Mouse (Mus musculus): Measurements from ENCODE around the gene Reln.

Reln gene

DNA sequence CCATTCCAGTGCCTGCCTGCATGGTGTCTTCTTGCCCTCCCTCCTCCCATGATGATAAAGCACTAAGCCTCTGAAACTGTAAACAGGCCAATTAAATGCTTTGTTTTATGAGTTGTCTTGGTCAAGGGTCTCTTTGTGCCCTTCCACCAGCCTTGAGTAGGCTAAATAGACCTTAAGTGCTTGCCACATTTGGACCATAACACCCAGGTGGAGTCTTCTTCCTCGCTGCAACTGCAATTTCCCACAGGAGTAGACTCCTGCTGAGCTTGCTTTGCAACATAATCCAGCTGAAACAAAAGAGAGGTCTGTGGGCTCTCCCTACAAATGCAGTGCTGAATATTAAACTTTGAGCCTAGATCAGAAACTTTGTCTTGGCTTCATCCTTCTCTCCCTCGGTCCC is 35.5 kb downstream of the Reln start:
- ATAC-seq (ENCODE audit: insufficient number of reproducible peaks, low FRiP score, low TSS enrichment) = no peak

DNA sequence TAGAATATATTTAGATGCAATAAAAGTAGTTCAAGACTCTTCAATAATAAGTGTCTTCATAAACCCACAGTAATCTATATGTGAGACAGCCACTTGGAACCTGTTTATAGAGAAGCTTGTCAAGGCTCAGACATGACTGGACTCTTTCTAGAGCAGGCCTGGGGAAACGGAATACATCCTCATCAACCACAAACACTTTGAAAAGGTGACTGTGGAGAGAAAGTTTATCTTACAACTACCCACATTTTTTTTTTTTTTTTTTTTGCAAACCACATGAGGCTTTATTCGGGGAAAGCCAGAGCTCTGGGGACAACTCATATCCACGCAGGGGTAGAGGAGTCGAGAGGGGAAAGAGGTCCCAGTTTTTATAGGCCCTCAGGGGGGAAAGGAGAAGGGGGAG is 36.6 kb downstream of the Reln start:
- no peak for ATAC-seq (ENCODE audit: insufficient number of reproducible peaks, low FRiP score, low TSS enrichment)

DNA sequence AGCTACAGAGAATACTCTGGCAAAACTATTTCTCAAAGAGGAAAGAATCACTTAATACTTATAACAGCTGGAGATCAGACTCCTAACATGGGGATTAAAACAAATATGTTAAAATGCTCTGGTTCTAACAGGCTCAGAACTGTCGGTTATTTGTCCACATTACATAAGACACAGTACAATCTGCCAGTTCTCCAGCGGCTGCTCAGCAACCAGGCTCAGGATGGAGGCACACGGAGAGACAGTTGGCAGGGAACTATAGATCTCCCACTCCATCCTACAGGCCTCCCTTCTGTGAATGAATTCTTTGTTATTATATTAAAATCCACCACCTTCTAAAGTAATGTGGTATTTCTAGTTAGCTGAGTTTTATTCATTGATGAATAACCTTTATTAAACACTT is 37.4 kb downstream of the Reln start:
- peak; percentile 84 for ATAC-seq (ENCODE audit: insufficient number of reproducible peaks, low FRiP score, low TSS enrichment)

DNA sequence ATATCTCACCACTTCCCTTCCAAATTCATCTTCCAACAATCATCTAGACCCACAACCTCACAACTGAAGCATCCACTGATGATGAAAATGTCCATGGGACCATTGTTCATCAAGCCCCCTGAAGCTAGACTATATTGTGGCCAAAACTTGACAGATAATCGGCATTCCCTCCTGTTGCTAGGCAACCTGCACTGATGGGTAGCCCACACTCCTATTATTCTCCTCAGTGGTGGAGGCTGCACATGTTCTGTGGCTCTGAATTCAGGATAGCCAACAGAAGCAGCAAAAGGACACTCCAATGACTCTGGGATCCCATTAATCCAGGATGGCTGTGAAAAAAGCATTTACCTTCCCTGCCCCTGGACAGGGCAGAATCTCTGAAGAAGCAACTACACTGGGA is 40.8 kb downstream of the Reln start:
- ATAC-seq (ENCODE audit: insufficient number of reproducible peaks, low FRiP score, low TSS enrichment) = no peak

DNA sequence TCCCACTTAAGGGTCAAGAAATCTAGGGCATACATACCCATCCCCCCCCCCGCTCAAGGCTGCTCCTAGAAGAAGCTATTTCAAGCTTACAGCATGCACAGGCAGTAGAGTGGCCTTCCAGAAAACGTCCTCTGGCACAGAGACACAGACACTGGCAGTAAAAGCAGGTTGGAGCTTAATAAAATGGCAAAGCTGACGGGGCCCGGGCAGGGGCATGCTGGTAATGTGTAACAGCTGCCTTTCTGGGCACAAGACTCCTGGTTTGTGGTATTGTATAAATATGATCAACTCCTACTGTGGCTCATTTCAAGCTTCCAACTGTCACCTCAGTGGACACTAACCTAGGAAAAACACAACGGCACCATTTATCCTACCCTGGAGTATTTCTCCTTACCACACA is 42.2 kb downstream of the Reln start:
- ATAC-seq (ENCODE audit: insufficient number of reproducible peaks, low FRiP score, low TSS enrichment) = peak; percentile 84

DNA sequence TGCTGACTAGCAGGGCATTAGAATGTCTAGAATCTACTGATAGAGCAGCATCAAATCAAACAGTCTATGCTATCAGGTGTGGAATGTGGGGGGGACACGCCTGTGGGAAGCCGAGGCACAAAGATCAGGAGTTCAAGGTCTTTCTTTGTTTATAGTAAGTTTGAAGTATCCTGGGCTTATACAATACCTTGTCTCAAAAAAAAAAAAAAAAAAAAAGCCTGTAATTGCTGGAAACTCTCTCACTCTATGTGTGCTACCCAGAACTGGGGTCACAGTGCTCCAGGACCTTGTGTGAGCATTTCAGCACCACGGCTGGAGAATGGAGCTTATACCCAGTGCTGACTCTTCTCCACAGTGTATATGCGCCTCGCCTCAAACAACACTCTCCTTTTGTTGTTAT is 43.7 kb downstream of the Reln start:
- ATAC-seq (ENCODE audit: insufficient number of reproducible peaks, low FRiP score, low TSS enrichment) = no peak

DNA sequence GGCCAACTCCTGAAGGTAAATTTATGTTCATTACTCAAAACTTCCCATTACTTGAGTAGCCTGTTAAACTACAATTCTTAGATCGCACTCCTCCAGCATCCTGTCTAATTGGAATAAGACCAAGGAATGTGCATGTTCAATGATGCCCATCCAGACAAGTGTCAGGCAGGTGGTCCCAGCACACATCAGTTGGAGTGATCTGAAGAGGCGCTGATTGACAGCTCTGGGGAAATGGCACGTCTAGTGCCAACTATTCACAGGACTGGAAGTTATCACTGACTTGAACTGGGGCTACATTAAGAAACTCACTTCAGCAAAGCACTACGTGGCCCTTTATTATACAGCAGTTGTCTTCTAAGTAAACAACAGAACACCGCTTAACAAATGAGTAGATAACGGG is 44.5 kb downstream of the Reln start:
- ATAC-seq (ENCODE audit: insufficient number of reproducible peaks, low FRiP score, low TSS enrichment) = no peak

DNA sequence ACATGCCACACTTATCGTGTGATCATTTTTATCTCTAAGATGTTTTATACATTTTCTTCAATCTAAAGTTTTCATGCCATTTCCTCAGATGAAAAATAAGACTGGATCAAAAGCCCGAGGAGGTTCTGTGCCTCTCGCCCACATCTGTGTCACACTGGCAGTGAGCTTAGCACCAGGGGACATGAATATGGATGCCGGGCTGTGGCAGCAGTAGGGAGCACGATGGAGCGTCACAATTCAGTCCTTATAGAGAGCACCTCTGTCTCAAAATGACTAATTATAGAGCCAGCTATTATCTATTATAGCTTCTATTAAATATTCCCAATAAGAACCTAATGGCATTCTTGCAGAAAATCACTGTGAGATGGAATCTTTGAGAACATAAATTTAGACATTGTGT is 49.3 kb downstream of the Reln start:
- no peak for ATAC-seq (ENCODE audit: insufficient number of reproducible peaks, low FRiP score, low TSS enrichment)

DNA sequence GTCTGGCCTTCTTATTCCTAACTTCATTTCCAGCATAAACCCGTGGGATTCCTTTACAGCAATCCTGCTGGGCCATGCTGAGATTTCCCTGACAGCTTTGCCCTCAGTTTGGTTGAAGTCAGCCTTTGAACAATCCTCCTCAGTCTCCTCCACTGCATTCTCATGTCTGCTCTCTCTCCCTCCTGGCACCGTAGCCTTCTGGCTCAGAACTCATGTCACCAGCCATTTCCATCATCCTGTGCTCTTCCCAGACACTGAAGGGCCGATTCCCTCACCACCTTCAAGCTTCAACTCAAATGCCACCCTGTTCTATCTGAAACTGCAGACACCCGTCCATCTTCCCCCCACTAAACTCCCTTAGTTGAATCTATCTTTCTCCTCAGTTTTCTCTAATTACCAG is 53.1 kb downstream of the Reln start:
- no peak for ATAC-seq (ENCODE audit: insufficient number of reproducible peaks, low FRiP score, low TSS enrichment)

DNA sequence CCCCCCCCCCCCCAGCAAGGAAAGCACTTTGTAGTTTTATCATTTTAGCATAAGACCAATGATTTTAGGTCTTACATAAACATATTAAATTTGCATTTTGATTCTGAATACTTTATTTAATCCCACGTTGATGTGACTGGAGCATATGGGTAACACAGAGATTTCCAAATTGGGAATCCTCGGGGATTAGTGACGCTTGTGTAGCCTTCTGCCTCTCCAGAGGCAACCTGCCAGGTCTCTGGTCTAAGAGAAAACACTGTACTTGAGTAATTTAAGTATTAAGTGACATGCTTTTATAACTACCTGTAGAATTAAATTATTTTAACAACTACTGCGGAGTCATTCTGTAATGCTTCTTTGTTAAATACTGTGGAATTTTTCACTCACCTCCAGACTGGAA is 59.1 kb downstream of the Reln start:
- no peak for ATAC-seq (ENCODE audit: insufficient number of reproducible peaks, low FRiP score, low TSS enrichment)

DNA sequence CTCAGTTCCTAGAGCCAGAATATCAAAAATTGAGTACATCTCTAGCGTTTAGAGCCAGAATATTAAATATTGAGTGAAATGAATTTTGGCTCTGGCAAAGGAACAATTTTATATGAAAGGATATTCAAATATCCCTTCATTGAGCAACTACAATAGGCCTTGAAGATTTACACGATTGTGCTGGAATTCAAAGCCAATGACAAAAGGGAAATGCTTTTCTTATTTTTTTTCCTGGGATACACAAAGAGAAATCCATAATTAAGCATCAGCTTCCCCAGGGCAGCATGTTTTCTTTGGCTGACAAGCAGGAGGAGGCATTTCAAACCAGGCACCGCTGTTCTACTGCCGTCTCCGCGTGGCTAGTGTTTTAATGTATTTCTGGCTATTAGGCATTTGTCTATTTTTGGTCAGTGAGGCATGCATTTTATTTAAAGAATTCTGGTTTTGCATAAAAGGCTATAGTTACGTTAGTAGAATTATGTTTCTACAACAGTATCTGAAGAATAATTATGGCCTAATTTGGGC is 62.3 kb downstream of the Reln start:
- ATAC-seq (ENCODE audit: insufficient number of reproducible peaks, low FRiP score, low TSS enrichment) = no peak

DNA sequence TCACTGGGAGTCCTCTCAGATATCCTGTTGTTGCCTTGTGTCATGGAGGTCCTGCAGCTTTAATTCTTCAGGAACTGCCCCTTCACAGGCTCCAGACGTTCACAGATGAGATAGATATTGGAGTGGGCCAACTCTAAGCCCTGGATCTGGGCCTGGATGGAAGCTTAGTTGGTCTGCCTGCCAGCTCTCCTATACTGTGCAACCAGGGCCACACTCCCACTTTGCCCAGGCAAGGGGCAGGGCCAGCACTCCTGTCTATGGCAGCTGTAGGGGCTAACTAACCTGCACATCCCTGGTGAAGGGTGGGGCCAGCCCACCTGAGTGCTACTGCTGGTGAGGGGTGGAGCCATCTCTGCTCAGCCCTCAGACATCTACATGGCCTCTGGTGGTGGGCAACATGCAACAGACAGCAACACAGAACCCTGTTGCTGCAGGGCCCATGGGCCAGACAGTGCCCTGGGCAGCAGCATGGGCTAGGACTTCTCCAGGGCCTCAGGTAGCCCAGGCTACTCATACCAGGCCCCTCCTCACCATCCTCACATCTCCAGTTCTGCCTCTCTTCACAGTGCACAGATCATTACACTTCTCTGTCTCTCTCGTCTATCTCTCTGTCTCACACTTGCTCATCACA is 63.9 kb downstream of the Reln start:
- no peak for ATAC-seq (ENCODE audit: insufficient number of reproducible peaks, low FRiP score, low TSS enrichment)

DNA sequence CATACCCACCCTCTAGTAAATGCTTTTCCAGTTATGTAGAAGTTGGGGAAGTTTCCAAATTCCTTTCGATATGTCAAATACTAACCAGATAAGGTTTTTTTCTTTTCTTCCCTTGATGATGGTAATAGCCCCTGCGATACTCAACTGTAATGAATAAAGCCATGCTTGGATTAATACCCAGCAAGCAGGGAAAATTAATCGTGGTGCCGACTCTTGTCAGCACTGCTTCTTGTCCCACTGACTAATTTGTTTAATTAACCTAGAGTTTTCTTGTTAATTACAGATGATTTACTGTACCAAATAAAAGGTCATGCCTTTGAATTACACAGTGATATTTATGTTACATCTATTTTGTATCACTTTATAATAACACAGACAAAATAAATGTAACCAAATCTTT is 65.3 kb downstream of the Reln start:
- ATAC-seq (ENCODE audit: insufficient number of reproducible peaks, low FRiP score, low TSS enrichment) = no peak

DNA sequence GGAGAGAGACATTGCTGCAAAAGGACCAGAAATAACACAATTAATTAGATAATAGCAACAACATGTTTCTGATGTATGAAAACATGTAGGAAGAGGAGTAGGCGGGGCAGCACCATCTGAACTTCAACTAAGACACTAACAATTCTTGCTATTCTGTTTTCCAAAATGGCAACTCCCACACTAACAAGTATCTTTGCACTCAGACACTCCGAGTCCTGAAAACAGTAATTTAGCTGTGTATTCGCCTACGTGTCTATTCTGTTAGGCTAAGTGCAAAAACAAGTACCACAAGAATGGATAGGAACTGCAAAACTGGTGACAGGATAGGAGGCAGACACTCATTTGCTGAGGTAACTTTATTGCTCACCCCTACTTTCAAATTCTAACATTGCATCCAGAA is 70.4 kb downstream of the Reln start:
- ATAC-seq (ENCODE audit: insufficient number of reproducible peaks, low FRiP score, low TSS enrichment) = no peak

DNA sequence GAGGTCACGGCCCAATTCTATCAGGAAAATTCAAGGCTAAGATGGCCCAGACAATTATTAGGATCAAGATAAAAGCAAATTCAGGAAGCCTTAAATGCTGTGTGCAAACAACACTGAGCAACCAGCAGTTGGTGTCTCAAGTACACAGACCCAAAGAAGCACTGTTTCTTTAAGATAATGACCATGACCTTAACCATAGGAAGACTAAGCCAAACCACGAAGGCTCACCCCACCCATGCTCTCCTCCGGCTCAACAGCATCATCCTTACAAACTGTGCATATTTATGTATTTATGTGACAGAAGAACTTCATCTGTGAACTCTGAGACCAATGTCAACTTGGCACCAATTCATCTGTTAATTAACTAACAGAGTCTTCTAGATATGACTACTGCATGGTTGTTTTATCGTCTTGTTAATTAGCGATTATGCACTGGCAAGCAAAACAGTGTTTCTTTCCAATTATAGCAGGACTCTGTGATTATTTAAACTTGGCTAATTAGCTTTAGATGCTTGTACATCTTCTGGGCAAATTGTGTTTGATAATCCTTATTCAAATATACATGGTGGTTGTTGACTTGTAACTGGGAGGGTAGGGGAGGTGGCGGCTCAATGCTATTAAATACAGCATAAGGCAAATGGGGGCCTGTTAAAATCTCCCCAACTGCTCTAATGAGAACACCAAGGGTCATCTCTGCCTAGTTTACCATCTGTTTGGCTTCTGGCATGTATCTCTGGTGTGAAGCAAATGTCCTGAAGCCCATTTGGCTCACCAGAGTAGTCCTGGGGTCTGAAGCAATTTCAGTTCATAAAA is 77.8 kb downstream of the Reln start:
- ATAC-seq (ENCODE audit: insufficient number of reproducible peaks, low FRiP score, low TSS enrichment) = peak; percentile 86

DNA sequence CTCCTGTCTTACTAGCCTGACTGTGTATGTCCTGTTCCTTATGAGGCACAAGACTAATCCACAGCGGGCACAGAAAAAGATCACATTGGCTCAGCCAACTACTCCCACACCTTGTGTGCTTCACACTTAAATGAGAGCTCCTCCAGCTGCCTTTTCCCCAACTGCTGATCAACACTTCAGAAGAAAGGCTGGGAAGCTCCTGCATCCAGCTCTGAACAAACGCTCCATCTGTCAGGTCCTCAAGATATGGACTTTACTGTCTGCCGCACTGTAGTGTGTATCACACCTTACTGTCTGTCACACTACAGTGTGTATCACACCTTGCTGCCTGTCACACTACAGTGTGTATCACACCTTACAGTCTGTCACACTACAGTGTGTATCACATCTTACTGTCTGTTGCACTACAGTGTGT is 82.1 kb downstream of the Reln start:
- no peak for ATAC-seq (ENCODE audit: insufficient number of reproducible peaks, low FRiP score, low TSS enrichment)

DNA sequence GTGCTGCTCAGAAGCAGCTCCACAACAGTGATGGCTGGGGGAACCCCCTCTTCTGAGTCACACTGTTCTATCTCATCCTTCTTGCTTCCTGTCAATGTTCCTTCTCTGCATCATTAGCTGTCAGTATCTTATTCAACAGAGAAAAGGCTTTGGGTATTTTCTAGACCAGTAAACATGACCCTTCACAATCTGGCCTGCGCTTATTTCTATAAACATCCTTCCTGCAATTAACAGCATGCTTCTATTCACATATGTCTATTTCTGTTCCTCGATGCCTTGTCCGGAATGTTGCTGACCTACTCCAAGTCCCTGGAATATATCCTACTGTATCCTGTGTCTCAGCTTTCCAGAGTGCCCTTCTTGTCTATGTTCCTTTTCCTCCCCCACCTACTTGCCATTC is 89.2 kb downstream of the Reln start:
- no peak for ATAC-seq (ENCODE audit: insufficient number of reproducible peaks, low FRiP score, low TSS enrichment)

DNA sequence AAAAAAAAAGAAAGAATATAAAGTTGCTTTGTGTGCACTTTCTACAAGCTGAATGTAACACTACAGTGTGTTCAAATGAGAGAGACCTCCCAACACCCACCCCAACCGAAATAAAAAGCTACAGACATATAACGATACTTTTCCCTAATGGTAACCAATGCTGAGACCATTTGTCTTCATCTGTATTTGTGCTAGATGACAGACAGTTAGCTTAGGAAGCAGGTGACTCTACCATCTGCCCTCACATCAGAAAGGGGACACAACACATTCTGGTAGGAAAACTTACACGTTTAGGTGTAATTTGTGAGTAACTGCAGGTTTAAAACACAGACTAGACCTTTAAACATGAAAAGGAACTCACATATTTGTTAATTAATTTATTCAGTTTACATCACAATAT is 90.6 kb downstream of the Reln start:
- no peak for ATAC-seq (ENCODE audit: insufficient number of reproducible peaks, low FRiP score, low TSS enrichment)

DNA sequence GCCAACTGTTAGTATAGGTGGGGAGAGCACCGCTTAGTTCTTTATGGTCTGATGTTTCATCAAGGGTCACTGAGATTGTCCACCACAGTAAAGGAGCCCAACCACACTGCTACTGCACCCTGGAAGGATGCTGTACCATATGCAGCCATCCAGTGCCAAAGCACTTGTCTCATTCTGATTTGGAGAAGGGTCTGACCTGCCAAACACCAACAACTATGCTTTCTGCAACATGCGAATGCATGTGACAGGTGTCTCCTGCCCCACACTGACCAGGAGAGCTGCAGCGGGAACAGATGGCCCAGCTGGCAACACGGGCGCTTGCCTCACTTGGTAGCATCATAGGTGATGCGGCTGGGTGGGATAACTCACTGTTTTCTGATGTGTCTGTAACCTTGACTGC is 91.2 kb downstream of the Reln start:
- ATAC-seq (ENCODE audit: insufficient number of reproducible peaks, low FRiP score, low TSS enrichment) = peak; percentile 85

DNA sequence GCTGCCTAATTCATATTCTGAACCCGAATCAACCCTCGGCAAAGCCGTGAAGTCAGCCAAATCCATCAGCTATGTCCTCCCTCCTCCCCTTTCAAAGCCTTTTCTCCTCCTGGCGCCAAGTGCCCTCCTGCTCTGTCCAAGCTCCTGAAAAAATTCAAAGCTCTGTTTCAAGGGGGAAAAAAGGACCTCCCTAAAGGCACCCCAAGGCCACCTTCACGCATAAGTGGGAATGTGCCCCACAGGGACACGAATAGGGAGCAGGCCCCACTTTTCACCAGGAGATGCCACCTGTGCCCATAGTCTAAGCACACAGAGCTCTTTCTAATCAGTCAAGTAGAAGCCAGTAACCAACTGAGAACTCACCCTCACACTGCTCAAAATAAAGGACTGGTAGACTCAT is 96.7 kb downstream of the Reln start:
- ATAC-seq (ENCODE audit: insufficient number of reproducible peaks, low FRiP score, low TSS enrichment) = peak; percentile 78

DNA sequence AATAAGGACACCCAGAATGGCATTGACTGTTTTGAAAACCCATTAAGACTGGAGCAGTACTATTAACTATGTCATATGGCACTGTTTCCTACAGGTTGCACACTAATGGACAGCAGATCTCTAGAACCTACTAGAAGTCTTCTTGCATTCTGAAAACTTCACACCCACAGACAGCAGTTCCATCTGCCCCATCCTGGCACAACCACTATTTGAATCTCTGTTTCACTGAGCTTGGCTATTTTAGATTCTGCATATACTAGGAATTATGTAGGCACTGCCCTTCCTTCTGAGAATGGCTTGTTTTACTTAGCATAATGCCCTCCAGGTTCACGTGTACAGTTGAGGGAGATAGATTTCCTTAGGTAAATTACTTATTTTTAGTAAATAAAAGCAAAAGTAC is 99.4 kb downstream of the Reln start:
- ATAC-seq (ENCODE audit: insufficient number of reproducible peaks, low FRiP score, low TSS enrichment) = no peak

DNA sequence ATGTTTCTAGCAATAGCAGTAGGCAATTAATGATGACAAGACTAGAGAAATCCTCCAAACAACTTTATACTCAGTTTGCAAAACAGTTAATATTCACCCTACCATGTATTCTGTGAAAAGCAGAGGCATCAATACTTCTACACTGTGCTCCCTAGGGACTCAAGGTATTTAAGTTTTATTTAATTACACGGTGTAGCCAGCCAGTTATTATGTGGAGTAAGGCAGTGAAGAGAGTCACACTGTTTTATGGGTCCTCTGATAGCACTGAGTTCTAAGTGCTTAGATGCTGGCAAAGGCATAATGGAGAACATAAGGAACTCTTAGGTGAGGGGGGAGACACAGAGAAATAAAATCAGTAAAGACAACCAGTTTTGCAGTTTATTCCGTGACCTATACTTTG is 101.0 kb downstream of the Reln start:
- ATAC-seq (ENCODE audit: insufficient number of reproducible peaks, low FRiP score, low TSS enrichment) = no peak

Data from cerebellum, adult (tissue).